ENCODE assay signal across 26 mouse cellular contexts in the genomic region with DNA sequence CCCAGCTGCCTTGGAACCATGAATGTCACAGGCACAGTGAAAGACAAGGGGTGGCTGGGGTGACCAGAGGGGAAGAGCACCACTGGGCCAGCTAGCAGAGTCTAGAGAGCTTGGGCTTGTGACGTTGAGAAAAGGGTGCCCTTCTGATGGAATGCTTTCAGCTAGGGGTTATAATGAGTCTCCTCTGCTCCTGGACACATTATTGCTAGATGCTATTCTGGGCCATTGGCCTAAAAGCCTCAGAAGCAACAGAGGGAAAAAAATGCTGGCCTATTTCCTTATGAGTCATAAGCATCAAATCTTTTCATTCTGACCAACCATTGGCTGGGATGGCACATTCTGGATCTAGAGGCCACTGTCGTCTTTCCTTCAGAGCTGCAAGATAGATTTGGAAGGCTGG.
"Had no signal": no experiment of that assay in that cellular context is flagged by ENCODE, and none has a peak within 500 bp of the region (broad histone marks: within the 10 kb centered on the region; RNA-seq: fewer than 3 reads in every experiment).

No protein-coding gene starts in this region.

- H3K27me3 ChIP-seq: embryonic facial prominence, embryonic 12.5 days; embryonic facial prominence, embryonic 13.5 days; embryonic facial prominence, embryonic 15.5 days; forebrain, embryonic 12.5 days; forebrain, embryonic 13.5 days; forebrain, embryonic 15.5 days had no signal

- H3K4me2 ChIP-seq: embryonic facial prominence, embryonic 12.5 days; embryonic facial prominence, embryonic 13.5 days; embryonic facial prominence, embryonic 15.5 days; forebrain, embryonic 12.5 days; forebrain, embryonic 13.5 days; forebrain, embryonic 15.5 days had no signal

- H3K4me1 ChIP-seq: forebrain, embryonic 10.5 days; forebrain, embryonic 12.5 days; forebrain, embryonic 13.5 days had no signal

- DNase-seq: cerebellum, adult 9-10 months; cerebellum, adult 9-11 months; cerebellum, postnatal 10 days; cerebellum, postnatal 14 days; cerebellum, postnatal 25 days; cerebellum, postnatal 36 days; embryo, embryonic 11 days; gastrocnemius, adult 2 months; gastrocnemius, postnatal 10 days; gastrocnemius, postnatal 14 days; gastrocnemius, postnatal 25 days; gastrocnemius, postnatal 36 days; heart, adult 18-20 months had no signal

- H3K36me3 ChIP-seq: embryonic facial prominence, embryonic 10.5 days; embryonic facial prominence, embryonic 12.5 days; embryonic facial prominence, embryonic 13.5 days; embryonic facial prominence, embryonic 15.5 days; forebrain, embryonic 10.5 days; forebrain, embryonic 12.5 days; forebrain, embryonic 15.5 days; heart, embryonic 10.5 days had no signal

- H3K4me3 ChIP-seq: embryonic facial prominence, embryonic 10.5 days; embryonic facial prominence, embryonic 12.5 days; embryonic facial prominence, embryonic 13.5 days; embryonic facial prominence, embryonic 15.5 days; erythroblast, embryonic 14.5 days; forebrain, embryonic 10.5 days; forebrain, embryonic 12.5 days; forebrain, embryonic 13.5 days; forebrain, embryonic 15.5 days; gastrocnemius, adult 2 months; heart, embryonic 10.5 days had no signal

- H3K9ac ChIP-seq: embryonic facial prominence, embryonic 12.5 days; embryonic facial prominence, embryonic 13.5 days; embryonic facial prominence, embryonic 15.5 days; forebrain, embryonic 12.5 days; forebrain, embryonic 13.5 days; forebrain, embryonic 15.5 days; forebrain, postnatal 0 days had no signal

- H3K9me3 ChIP-seq: embryonic facial prominence, embryonic 12.5 days; embryonic facial prominence, embryonic 15.5 days; forebrain, embryonic 12.5 days; forebrain, embryonic 13.5 days; forebrain, embryonic 15.5 days; heart, embryonic 10.5 days had no signal

- ATAC-seq: forebrain, embryonic 13.5 days; forebrain, embryonic 14.5 days; forebrain, embryonic 15.5 days; forebrain, embryonic 16.5 days; forebrain, postnatal 0 days had no signal

- H3K27ac ChIP-seq: embryonic facial prominence, embryonic 10.5 days; embryonic facial prominence, embryonic 12.5 days; embryonic facial prominence, embryonic 13.5 days; embryonic facial prominence, embryonic 15.5 days; forebrain, embryonic 10.5 days; forebrain, embryonic 12.5 days; forebrain, embryonic 13.5 days; forebrain, embryonic 15.5 days; gastrocnemius, adult 2 months; heart, embryonic 10.5 days had no signal
